Mouse (Mus musculus) duodenum, adult 2 months (tissue): Measurements from ENCODE around the gene Nudt4. TPM values are rescaled to one million over a fixed set of nuclear protein-coding genes. Genes with fewer than 3 reads are reported as not detected.

Experiments
- polyA plus RNA-seq: library from polyadenylated mRNA; depleted of rRNA; stranded (reverse); fragments of >200 nt; gene quantifications from 2 replicates; pipeline ENCODE4 v1.2.3, GENCODE M21; 2012; ENCODE audit warnings: low replicate concordance; rRNA removed

Gene Nudt4
- polyA plus RNA-seq, result 22.4 and 51.5 TPM in 2 replicates

DNA sequence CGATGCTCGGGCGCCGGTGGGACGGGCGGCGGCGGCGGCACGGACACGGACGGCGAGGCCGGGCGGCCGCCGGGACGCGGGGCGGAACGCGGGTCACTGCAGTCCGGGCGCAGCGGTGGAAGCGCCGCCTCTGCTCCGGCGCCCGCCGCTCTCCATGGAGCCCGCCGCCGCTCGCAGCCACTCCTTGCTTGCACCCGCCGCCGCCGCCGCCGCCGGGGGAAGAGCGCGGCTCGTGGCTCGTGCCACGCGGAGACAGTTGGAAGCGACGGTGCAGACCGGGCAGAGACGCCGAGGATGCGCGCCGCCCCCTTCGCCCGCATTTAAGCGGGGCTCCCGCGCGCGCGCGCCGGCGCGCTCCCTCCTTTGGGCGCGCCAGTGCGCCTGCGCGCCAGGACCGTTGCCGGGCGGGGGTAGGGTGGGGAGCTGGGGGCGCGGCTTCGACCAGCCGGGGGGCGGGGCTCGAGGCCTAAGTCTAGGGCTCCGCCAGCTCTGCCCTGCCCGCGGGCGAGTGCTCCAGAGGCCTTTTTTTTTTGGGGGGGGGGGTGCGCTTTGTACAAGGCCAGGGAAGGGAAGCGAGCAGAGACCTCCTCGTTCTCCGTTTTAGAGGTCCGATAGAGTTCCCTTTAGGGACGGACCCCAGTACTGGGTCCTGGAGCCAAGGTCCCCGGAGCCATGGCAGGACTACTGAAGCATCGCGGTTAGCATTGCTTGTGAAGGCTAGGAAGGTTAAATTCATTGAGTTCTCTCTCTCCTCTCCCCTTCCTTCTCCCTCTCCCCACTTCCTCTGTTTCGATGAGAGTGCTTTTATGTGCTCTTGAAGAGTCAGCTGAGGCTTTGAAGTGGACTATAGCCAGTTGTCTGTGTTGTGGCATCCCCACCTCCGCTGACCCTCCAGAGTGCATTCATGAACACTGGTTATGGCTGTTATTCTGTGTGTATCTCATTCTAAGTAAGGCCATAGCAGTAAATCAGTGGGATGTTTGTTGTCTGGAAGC lies at the start of gene Nudt4:
TSS of gene Nudt4 (minus strand) at position 296 of the 995 bp plus-strand sequence.

DNA sequence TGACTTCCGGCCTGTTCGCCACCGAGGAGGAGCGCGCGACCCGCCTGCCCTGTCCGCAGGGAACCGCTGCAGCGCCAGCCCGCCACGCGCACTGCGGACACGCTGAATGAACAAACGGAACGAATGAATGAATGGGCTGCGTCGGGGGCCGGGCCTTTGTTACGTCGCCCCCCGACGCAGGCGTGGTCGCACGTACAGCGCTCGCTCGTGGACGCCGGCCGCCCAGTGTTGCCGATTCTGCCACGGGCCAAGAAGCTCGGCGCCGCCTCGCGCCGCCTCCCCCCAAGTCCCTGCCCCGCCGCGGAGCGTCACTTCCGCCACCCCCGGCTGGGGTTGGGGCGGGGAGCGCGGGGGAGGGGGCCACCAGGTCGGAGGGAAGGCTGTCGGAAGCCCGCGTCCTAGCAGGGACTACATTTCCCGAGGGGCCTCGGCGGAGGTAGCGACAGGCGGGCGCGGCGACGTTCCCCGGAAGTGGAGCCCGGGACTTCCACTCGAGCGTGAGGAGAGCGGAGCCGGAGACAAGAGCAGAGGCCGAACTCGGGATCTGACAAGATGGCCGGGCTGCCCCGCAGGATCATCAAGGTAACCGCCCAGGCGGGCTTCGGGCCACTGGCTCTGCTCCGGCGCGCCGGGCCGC lies 49.2 kb downstream of the Nudt4 start, which contains the start of gene Ube2n:
TSS of gene Ube2n (plus strand) at position 490 of the 637 bp plus-strand sequence.

DNA sequence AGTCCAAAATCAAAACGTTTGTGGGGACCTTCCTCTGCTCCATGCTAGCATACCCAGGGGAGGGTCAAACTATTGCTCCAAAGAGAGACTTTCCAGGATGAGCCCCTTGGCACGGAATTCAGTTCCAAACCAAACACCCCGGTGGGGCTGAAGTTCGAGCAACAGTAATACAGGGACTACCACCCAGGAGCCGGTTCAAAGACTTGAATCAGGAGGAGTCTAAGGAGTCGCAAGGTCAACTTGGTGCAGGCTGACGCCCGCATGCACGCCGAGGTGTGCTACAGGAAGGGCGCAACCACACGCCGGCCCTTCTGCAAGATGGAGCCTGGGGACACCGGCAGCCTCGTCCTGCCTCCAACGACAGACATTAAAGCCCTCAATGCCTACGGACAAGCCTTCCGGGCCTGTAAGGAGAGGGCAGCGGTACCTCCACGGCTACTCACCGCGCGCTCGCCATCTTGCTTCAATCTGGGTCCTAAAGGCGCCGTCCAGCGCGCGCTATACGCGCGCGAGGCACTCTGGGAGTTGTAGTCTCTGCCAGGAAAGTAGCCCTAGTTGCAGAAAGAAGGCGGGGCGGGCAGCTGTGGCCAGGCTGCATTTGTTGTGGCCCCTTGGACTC lies 62.4 kb downstream of the Nudt4 start, which contains the start of gene Mrpl42:
TSS of gene Mrpl42 (minus strand) at position 478 of the 619 bp plus-strand sequence.

Other genes with a start within 250 kb of the Nudt4 start
- gene Cradd, start 240.0 kb downstream of the Nudt4 start, polyA plus RNA-seq, result 20.1 and 20.3 TPM in 2 replicates
- gene Socs2, start 147.0 kb downstream of the Nudt4 start, polyA plus RNA-seq, result 34.4 and 44.9 TPM in 2 replicates
- gene Mrpl42, start 62.2 kb downstream of the Nudt4 start, polyA plus RNA-seq, result 28.7 and 35.7 TPM in 2 replicates
- 8.4 and 9.5 TPM in 2 replicates for gene Ube2n, start 49.0 kb downstream of the Nudt4 start, polyA plus RNA-seq
- not detected in 2 replicates for gene Anapc15-ps, start 109.3 kb upstream of the Nudt4 start, polyA plus RNA-seq